Mouse (Mus musculus) urinary bladder, adult 18-20 months (tissue): Measurements from ENCODE around the gene Gm15293.
"Not testable (repeated sequence)": the region's sequence is repeated elsewhere in the genome, so short reads cannot be mapped to it uniquely, and the experiment has no call there.

ENCODE experiments used
- DNase-seq, 2 experiments: peaks; one replicate each; pipeline ENCODE4 v3.0.0; 2022; ENCODE audit warnings: low spot score in 2 of 2, mixed read lengths in 2 of 2

Gene Gm15293

DNA sequence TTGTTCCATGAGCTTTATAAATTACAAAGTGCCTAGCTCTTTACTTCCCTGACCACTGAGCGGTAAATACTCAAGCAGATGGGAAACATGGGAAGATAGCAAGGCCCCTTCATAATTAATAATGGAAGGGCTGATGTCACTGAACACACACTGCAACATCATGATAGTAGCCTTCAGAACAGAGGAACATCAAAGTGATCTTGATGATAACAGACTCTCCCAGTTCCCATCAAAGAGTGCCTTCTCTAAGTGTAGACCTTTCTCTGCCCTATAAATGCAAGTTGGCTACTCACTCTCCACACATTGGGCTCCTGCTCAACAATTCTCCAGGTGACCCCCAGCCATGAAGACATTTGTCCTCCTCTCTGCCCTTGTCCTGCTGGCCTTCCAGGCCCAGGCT is at the start of gene Gm15293:
Gene Gm15293 (plus strand): TSS at position 301 of the 400 bp plus-strand sequence.
- DNase-seq: not testable (repeated sequence)

DNA sequence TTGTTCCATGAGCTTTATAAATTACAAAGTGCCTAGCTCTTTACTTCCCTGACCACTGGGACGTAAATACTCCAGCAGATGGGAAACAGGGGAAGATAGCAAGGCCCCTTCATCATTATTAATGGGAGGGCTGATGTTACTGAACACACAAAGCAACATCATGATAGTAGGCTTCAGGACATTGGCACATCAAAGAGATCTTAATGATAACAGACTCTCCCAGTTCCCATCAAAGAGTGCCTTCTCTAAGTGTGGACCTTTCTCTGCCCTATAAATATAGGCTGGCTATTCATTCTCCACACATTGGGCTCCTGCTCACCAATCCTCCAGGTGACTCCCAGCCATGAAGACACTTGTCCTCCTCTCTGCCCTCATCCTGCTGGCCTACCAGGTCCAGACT is 39.4 kb upstream of the Gm15293 start, which contains the start of gene Defa22:
Gene Defa22 (plus strand): TSS at position 301 of the 400 bp plus-strand sequence.
- DNase-seq: not testable (repeated sequence)

DNA sequence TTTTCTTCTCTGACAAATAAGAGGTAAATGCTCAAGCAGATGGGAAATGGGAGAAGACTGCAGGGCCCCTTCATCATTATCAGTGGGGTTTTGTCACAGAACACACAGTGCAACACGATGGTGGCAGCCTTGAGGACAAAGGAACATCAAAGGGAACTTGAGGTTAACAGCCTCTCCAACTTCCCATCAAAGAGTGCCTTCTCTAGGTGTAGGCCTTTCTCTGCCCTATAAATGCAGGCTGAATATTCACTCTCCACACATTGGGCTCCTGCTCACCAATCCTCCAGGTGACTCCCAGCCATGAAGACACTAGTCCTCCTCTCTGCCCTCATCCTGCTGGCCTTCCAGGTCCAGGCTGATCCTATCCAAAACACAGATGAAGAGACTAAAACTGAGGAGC is 10.0 kb upstream of the Gm15293 start, which contains the start of gene Defa31:
Gene Defa31 (plus strand): TSS at position 301 of the 400 bp plus-strand sequence.
- DNase-seq: not testable (repeated sequence)
